Mouse (Mus musculus): ENCODE results near the gene Mmp14. TPM values are rescaled to one million over a fixed set of nuclear protein-coding genes. Genes with fewer than 3 reads are reported as not detected.

Gene Mmp14
- polyA plus RNA-seq, 1 experiment: 20.3 TPM

GRCm38 (mm10) chr14:54394309-54394708, 37.1 kb upstream of the Mmp14 start:
- Histone ChIP-seq H3K36me3 (replicated peaks; ENCODE audit: low read length) (no peaks in the 10 kb centered on the region), H3K9me3 (peaks cover 5% of the 10 kb centered on the region; the same call in 1 of the 2 replicates), H3K4me1 (peaks cover 20% of the 10 kb centered on the region), H3K4me3 (replicated peaks) (no peak overlapping the region), H3K27me3 (replicated peaks) (peaks cover 26% of the 10 kb centered on the region)
- TF ChIP-seq FLI1 (IDR thresholded peaks at IDR 0.05; ENCODE audit: low read length): no peak
- TF ChIP-seq GATA1 (IDR thresholded peaks at IDR 0.05; ENCODE audit: borderline replicate concordance, low read length): no peak

- TF ChIP-seq FLI1 (IDR thresholded peaks at IDR 0.05; ENCODE audit: low read length) (no peak), GATA1 (IDR thresholded peaks at IDR 0.05; ENCODE audit: borderline replicate concordance, low read length) (no peak)
- Histone ChIP-seq H3K9me3 (peaks cover 5% of the 10 kb centered on the region; the same call in 1 of the 2 replicates), H3K36me3 (replicated peaks; ENCODE audit: low read length) (no peaks in the 10 kb centered on the region), H3K4me1 (peaks cover 20% of the 10 kb centered on the region), H3K4me3 (replicated peaks) (no peak overlapping the region), H3K27me3 (replicated peaks) (peaks cover 18% of the 10 kb centered on the region)
These were observed 34.7 kb upstream of the Mmp14 start for GRCm38 (mm10) chr14:54396685-54397084.

DNA sequence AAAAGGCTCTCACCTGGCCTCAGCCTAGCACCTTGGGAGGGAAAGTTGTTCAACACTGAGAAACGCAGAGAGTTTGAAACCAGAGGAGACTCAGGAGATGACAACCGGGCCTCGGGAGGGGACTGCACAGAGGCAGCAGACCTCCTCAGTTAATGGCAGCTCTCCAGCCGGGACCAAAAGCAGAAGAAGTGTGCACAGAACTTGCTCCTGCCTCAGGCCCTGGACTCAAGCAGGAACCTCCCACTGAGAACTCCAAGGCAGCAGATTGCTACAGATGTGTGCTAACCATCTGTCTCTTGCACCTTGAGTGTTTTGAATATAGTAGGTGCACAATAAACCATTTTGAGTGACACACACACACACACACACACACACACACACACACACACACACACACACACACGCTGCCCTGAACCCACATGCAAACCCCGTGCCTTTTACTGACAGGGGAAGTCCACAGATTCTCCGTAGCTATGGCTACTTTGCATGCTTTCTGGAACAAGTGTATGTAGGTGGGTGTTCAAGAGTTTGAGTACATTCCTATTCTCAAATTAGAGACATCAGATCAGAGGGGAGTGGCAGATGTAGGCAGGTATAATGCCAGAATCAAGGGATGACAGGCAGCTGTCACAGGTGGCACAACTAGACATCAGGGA, 33.4 kb upstream of the Mmp14 start:
- H3K4me3 ChIP-seq (replicated peaks): no peak overlapping the region
- H3K9me3 ChIP-seq: peaks cover 5% of the 10 kb centered on the region; the same call in 1 of the 2 replicates
- H3K27me3 ChIP-seq (replicated peaks): peaks cover 11% of the 10 kb centered on the region
- peaks cover 20% of the 10 kb centered on the region for H3K4me1 ChIP-seq
- no peaks in the 10 kb centered on the region for H3K36me3 ChIP-seq (replicated peaks; ENCODE audit: low read length)
- TF ChIP-seq FLI1 (IDR thresholded peaks at IDR 0.05; ENCODE audit: low read length) (no peak), GATA1 (IDR thresholded peaks at IDR 0.05; ENCODE audit: borderline replicate concordance, low read length) (no peak)

DNA sequence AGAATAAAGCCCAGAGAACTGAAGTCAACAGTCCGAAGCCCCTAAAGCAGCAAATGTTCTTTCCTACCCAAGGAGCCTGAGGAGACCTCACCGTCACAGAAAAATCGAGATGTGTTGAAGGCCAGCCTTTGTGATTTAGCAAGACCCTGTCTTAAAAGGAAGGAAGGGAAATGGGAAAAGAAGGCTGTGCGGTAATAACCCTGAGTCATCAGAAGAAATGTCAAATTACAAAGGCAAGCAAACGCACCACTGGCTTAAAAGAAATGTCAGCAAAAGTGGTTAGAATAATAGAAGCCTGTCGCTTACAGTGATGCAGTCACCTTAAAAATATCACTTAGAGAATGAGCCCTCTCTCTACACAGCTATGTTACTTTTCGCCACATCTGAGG, 32.9 kb upstream of the Mmp14 start:
- no peaks in the 10 kb centered on the region for H3K36me3 ChIP-seq (replicated peaks; ENCODE audit: low read length)
- H3K9me3 ChIP-seq: peaks cover 5% of the 10 kb centered on the region; the same call in 1 of the 2 replicates
- peaks cover 11% of the 10 kb centered on the region for H3K27me3 ChIP-seq (replicated peaks)
- no peak overlapping the region for H3K4me3 ChIP-seq (replicated peaks)
- peaks cover 20% of the 10 kb centered on the region for H3K4me1 ChIP-seq
- TF ChIP-seq GATA1 (IDR thresholded peaks at IDR 0.05; ENCODE audit: borderline replicate concordance, low read length) (no peak), FLI1 (IDR thresholded peaks at IDR 0.05; ENCODE audit: low read length) (no peak)

DNA sequence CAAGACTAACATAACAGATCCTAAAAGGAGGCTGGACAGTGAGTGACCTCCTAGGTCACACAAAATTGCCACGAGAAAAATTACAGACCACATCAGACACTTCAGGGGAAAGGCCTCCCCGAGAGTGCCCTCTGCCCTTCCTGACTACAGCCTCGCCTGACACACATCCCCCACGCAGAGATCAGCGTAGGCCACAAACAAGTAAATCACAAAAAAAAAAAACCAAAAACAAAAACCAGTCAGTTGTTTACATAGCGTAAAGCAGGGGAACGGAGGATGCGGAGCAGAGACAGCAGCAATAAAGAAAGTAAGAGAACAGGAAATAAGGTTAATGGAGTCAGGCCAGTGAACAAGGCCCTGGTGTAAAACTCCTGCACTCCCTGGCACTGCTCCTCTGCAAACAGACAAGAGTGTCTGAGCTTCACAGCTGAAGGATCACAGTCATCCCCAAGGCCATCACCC, 32.5 kb upstream of the Mmp14 start:
- no peak for TF ChIP-seq FLI1 (IDR thresholded peaks at IDR 0.05; ENCODE audit: low read length)
- TF ChIP-seq GATA1 (IDR thresholded peaks at IDR 0.05; ENCODE audit: borderline replicate concordance, low read length): no peak
- H3K36me3 ChIP-seq (replicated peaks; ENCODE audit: low read length): no peaks in the 10 kb centered on the region
- peaks cover 5% of the 10 kb centered on the region; the same call in 1 of the 2 replicates for H3K9me3 ChIP-seq
- peaks cover 20% of the 10 kb centered on the region for H3K4me1 ChIP-seq
- H3K27me3 ChIP-seq (replicated peaks): peaks cover 8% of the 10 kb centered on the region
- H3K4me3 ChIP-seq (replicated peaks): no peak overlapping the region

DNA sequence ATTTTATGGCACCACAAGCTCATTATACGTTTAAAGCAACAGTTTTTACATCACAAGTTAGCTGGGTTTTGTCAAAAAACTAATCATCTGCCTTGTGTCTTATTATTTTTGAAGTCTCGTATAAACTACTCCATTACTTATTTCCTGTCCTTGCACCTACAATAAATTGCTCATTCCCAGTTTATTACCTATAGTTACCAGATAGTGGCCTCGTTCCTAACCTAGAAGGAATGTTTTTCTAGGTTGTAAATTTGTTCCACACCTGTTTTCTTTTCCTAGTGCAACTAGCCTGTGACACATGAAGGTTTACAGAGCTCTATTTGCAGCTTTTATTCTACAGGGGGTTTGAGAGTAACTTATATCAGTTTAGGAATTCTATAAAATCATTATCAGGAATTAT, 29.7 kb upstream of the Mmp14 start:
- TF ChIP-seq GATA1 (IDR thresholded peaks at IDR 0.05; ENCODE audit: borderline replicate concordance, low read length) (no peak), FLI1 (IDR thresholded peaks at IDR 0.05; ENCODE audit: low read length) (no peak)
- no peaks in the 10 kb centered on the region for H3K9me3 ChIP-seq
- H3K4me3 ChIP-seq (replicated peaks): no peak overlapping the region

DNA sequence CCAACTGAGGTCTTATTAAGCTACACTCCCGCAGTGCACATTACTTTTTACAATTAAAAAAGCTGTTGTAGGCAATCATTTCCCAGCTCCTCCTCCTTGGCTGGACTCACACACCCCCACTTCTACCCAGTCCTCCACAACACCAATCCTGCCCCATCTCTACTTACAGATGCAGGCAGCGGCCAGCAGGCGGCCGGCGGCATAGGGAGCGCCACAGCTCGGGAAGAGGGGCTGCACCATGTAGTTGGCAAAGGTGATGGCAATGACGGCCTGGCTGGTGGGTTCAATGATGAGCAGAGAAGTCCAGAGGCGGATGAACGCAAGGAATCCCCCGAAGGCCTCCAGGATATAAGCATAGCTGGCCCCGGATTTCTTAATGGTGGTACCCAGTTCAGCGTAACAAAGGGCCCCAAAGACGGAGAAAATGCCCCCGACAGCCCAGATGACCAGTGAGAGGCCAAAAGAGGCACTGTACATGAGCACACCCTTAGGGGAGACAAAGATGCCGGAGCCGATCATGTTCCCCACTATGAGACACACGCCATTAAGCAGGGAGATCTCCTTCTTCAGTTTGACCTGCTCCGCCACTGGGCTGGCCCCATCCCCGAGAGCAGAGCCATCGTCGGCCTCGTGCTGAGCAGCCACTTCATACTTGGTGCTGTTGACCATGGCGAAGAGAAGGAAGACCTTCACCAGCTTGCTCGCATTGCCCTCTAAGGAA, 22.9 kb upstream of the Mmp14 start:
- no peaks in the 10 kb centered on the region for H3K36me3 ChIP-seq (replicated peaks; ENCODE audit: low read length)
- TF ChIP-seq GATA1 (IDR thresholded peaks at IDR 0.05; ENCODE audit: borderline replicate concordance, low read length): no peak
- TF ChIP-seq FLI1 (IDR thresholded peaks at IDR 0.05; ENCODE audit: low read length): no peak
- H3K27me3 ChIP-seq (replicated peaks): peaks cover 19% of the 10 kb centered on the region
- H3K9me3 ChIP-seq: no peaks in the 10 kb centered on the region
- H3K4me3 ChIP-seq (replicated peaks): peak overlapping the region; percentile 54
- peaks cover 17% of the 10 kb centered on the region for H3K4me1 ChIP-seq

More for the DNA sequence above, 29.7 kb upstream of the Mmp14 start:
- H3K36me3 ChIP-seq (replicated peaks; ENCODE audit: low read length): no peaks in the 10 kb centered on the region
- peaks cover 20% of the 10 kb centered on the region for H3K4me1 ChIP-seq
- peaks cover 10% of the 10 kb centered on the region for H3K27me3 ChIP-seq (replicated peaks)

GRCm38 (mm10) chr14:54409057-54409645, 22.3 kb upstream of the Mmp14 start:
- Histone ChIP-seq H3K9me3 (no peaks in the 10 kb centered on the region), H3K4me1 (peaks cover 24% of the 10 kb centered on the region), H3K4me3 (replicated peaks) (no peak overlapping the region), H3K36me3 (replicated peaks; ENCODE audit: low read length) (no peaks in the 10 kb centered on the region), H3K27me3 (replicated peaks) (peaks cover 19% of the 10 kb centered on the region)
- TF ChIP-seq GATA1 (IDR thresholded peaks at IDR 0.05; ENCODE audit: borderline replicate concordance, low read length) (no peak), FLI1 (IDR thresholded peaks at IDR 0.05; ENCODE audit: low read length) (no peak)

GRCm38 (mm10) chr14:54409980-54410810, 21.2 kb upstream of the Mmp14 start:
- H3K4me1 ChIP-seq: peaks cover 25% of the 10 kb centered on the region
- TF ChIP-seq FLI1 (IDR thresholded peaks at IDR 0.05; ENCODE audit: low read length) (no peak), GATA1 (IDR thresholded peaks at IDR 0.05; ENCODE audit: borderline replicate concordance, low read length) (no peak)
- peaks cover 17% of the 10 kb centered on the region for H3K27me3 ChIP-seq (replicated peaks)
- H3K4me3 ChIP-seq (replicated peaks): peak overlapping the region; percentile 26
- H3K36me3 ChIP-seq (replicated peaks; ENCODE audit: low read length): no peaks in the 10 kb centered on the region
- no peaks in the 10 kb centered on the region for H3K9me3 ChIP-seq
